16 mouse cellular contexts compared by ENCODE assay signal in genomic region chr2:35687557-35688070, GRCm38 (mm10).
A peak's percentile ranks its signal among the peaks of the same experiment; 100 is the strongest.
DNase-seq lines count a peak whose midpoint lies in the region; ATAC-seq and TF ChIP-seq lines count a peak whose summit lies in the region.
"Had no signal": no experiment of that assay in that cellular context is flagged by ENCODE, and none has a peak within 500 bp of the region (broad histone marks: within the 10 kb centered on the region; RNA-seq: fewer than 3 reads in every experiment).

No protein-coding gene starts in this region.

- H3K9me3 ChIP-seq in hindbrain, embryonic 13.5 days = no peaks in the 10 kb centered on the region
- H3K9me3 ChIP-seq in hindbrain, postnatal 0 days (ENCODE audit: low read length) = no peaks in the 10 kb centered on the region
- no peaks in the 10 kb centered on the region for H3K9me3 ChIP-seq in stomach, embryonic 16.5 days (replicated peaks; ENCODE audit: control insufficient read depth, low read length)
- H3K9me3 ChIP-seq: forebrain, embryonic 13.5 days had no signal

- TF ChIP-seq CTCF in hindbrain, postnatal 0 days (IDR thresholded peaks at IDR 0.05; ENCODE audit: low read depth) = no peak

- H3K9ac ChIP-seq in hindbrain, embryonic 13.5 days = no peak overlapping the region
- no peak overlapping the region for H3K9ac ChIP-seq in hindbrain, postnatal 0 days (replicated peaks; ENCODE audit: low read length)
- peak overlapping the region; percentile 32; the same call in 1 of the 2 replicates for H3K9ac ChIP-seq in stomach, embryonic 16.5 days (ENCODE audit: low read length)
- H3K9ac ChIP-seq: forebrain, embryonic 13.5 days; hindbrain, embryonic 14.5 days had no signal

- peaks cover 94% of the 10 kb centered on the region for H3K4me1 ChIP-seq in hindbrain, embryonic 13.5 days (replicated peaks)
- peaks cover 44% of the 10 kb centered on the region for H3K4me1 ChIP-seq in hindbrain, postnatal 0 days (ENCODE audit: insufficient read depth, low read length)
- peaks cover 67% of the 10 kb centered on the region for H3K4me1 ChIP-seq in stomach, embryonic 16.5 days (ENCODE audit: control insufficient read depth, insufficient read depth, low read length)

- H3K4me2 ChIP-seq in hindbrain, embryonic 13.5 days = no peak overlapping the region
- H3K4me2 ChIP-seq in hindbrain, postnatal 0 days (ENCODE audit: low read depth, low read length) = no peak overlapping the region
- H3K4me2 ChIP-seq in stomach, embryonic 16.5 days (ENCODE audit: low read depth, low read length) = no peak overlapping the region
- H3K4me2 ChIP-seq: forebrain, embryonic 13.5 days; hindbrain, embryonic 14.5 days had no signal

- H3K36me3 ChIP-seq in hindbrain, embryonic 13.5 days = no peaks in the 10 kb centered on the region
- H3K36me3 ChIP-seq in hindbrain, postnatal 0 days (ENCODE audit: insufficient read depth, low read length) = no peaks in the 10 kb centered on the region
- H3K36me3 ChIP-seq in stomach, embryonic 16.5 days (ENCODE audit: control insufficient read depth, insufficient read depth, low read length) = no peaks in the 10 kb centered on the region

- no peak for DNase-seq in frontal cortex, postnatal 25 days (ENCODE audit: low spot score in 2 of 2)
- DNase-seq in hindbrain, postnatal 0 days (ENCODE audit: low spot score) = no peak
- peak; percentile 52 for DNase-seq in testis, postnatal 14 days (ENCODE audit: low spot score)
- DNase-seq in testis, postnatal 10 days (ENCODE audit: low spot score) = no peak
- DNase-seq: adrenal gland, adult 8-10 months; B cell, adult 2 months; gastrocnemius, postnatal 25 days; lung, adult 18-20 months; spleen, adult 18-20 months; thymus, adult 2 months had no signal

- H3K27ac ChIP-seq in hindbrain, embryonic 13.5 days = peak overlapping the region; percentile 30; the same call in 1 of the 2 replicates
- no peak overlapping the region for H3K27ac ChIP-seq in hindbrain, postnatal 0 days
- peak overlapping the region; percentile 59 for H3K27ac ChIP-seq in stomach, embryonic 16.5 days (ENCODE audit: low read length)
- H3K27ac ChIP-seq: forebrain, embryonic 13.5 days; hindbrain, embryonic 14.5 days had no signal

- no peak overlapping the region for H3K4me3 ChIP-seq in hindbrain, embryonic 13.5 days
- H3K4me3 ChIP-seq in hindbrain, postnatal 0 days (ENCODE audit: low read length) = no peak overlapping the region
- no peak overlapping the region for H3K4me3 ChIP-seq in stomach, embryonic 16.5 days (replicated peaks; ENCODE audit: low read length)
- H3K4me3 ChIP-seq: forebrain, embryonic 13.5 days had no signal

- ATAC-seq in frontal cortex, adult (ENCODE audit: low TSS enrichment) = peak; percentile 15
- ATAC-seq in hindbrain, embryonic 13.5 days (ENCODE audit: low FRiP score) = no peak
- no peak for ATAC-seq in hindbrain, postnatal 0 days
- no peak for ATAC-seq in stomach, embryonic 16.5 days (ENCODE audit: insufficient read depth, low FRiP score)
- no peak for ATAC-seq in megakaryocyte, adult 5-6 weeks (ENCODE audit: poor library complexity, severe bottlenecking)
- ATAC-seq: forebrain, embryonic 13.5 days had no signal

- no peaks in the 10 kb centered on the region for H3K27me3 ChIP-seq in hindbrain, embryonic 13.5 days
- no peaks in the 10 kb centered on the region for H3K27me3 ChIP-seq in hindbrain, postnatal 0 days (ENCODE audit: insufficient read depth, low read length)
- H3K27me3 ChIP-seq in stomach, embryonic 16.5 days (ENCODE audit: control insufficient read depth, insufficient read depth, low read length) = no peaks in the 10 kb centered on the region
- H3K27me3 ChIP-seq: forebrain, embryonic 13.5 days had no signal

- 87% methylated on average over 5 of the region's 5 CpGs for WGBS in hindbrain, embryonic 13.5 days
- 62% methylated on average over 5 of the region's 5 CpGs for WGBS in hindbrain, postnatal 0 days
- 64% methylated on average over 5 of the region's 5 CpGs for WGBS in stomach, embryonic 16.5 days
